Mouse (Mus musculus) inflammation-experienced regulatory T-cells, adult 16 weeks (primary cell): ENCODE data around the gene Ckb. TPM values are rescaled to one million over a fixed set of nuclear protein-coding genes. Genes with fewer than 3 reads are reported as not detected.

Source experiments
- polyA plus RNA-seq: library from polyadenylated mRNA; unstranded; fragments of 100-300 nt; shearing (Covaris generic); gene quantifications from one replicate; pipeline ENCODE4 v1.2.1, GENCODE M21; 2017

Gene Ckb
- 57.8 TPM for polyA plus RNA-seq

DNA sequence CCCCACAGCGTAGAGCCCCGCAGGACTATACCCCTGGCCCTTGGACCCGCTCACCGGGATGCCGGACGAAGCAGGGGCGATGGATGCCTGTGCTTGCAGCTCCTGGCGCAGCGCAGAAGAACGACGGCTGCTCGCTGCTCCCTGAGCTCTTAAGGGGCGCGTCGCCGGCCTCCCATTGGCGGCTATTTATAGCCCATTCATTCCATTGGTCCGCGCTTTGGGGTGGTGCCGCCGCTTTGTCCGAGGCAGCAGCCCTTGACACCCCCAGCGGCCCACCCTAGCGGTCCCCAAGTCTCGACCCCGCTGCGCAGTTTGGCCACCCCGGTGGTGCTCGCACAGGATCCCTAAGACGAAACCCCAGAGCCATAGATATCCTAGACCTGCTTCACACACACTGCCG is at the start of gene Ckb:
TSS of gene Ckb (minus strand) at position 163 of the 400 bp plus-strand sequence.

DNA sequence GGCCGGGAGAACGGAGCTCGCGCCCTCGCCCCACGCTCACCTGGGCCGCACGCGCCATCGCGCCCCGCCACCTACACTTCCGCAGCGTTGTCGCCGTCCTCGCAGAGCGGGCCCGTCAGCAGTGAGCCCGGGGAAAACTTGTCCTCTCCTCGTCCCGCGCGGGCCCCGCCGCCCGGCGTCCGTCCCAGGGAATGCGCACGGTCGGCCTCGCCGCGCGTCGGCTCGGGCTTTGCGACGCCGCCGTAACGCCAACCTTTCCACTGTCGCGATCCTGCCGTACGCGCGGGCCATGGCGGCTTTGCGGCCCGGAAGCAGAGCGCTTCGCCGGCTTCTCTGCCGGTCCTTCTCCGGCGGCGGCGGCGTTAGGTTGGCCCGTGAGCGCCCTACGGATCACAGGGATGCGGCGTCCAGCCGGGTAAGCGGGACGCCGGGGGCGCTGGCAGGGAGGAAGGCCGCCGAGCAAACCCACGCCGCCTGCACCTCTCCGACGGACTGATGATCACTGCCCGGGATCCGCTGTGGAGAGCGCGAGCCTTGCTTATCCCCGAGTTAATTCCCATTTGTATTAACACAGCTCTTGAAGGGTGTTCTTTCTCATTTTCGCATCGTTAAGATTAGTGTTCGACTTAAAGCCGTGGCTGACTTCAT is 41.0 kb upstream of the Ckb start, which contains the start of the genes Bag5 and Apopt1:
TSS of gene Bag5 (minus strand) at position 254 of the 648 bp plus-strand sequence.
TSS of gene Apopt1 (plus strand) at position 258 of the 648 bp plus-strand sequence.

DNA sequence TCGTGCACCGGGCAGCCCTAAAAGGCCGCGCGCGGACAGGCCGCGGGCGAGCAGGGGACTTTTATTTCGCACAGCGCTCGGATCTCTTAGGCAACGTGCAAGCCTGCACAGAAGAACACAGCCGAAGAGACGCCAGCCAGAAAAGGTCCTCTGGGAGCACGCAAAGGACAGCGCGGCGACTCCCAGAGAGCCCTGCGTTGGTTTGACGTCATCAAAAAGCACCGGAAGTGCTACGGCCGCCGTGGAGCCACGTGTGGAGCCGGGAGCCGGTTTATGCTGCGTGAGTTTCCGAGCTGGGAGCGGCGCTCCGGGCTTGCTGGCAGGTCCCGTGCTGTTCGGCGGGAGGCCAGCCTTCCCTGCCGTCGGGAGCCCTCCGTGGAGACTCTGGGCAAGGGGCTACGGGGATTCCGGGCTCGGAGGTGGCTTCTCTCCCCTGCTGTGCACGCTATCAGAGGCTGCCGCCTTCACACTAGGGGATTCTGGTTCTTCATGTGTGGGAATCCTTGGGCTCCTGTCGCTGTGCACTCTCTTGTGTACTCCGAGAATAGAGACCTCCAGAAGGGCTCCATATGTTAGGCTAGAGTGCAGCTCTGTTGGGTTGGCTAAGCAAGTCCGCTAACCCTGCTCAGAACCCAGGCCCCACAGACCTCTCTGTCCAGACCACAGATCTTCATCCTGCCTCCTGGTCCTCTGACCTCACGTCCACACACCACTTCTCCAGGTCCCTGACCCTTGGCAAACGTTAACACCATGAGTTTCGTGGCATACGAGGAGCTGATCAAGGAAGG is 5.9 kb upstream of the Ckb start, which contains the start of gene Trmt61a:
TSS of gene Trmt61a (plus strand) at position 224 of the 788 bp plus-strand sequence.

Other genes starting within 250 kb of the Ckb start
- 0.65 TPM for gene Tnfaip2, start 229.9 kb downstream of the Ckb start, polyA plus RNA-seq
- gene Gm266, start 186.5 kb downstream of the Ckb start, polyA plus RNA-seq, result not detected
- gene Eif5, start 134.3 kb downstream of the Ckb start, polyA plus RNA-seq, result 222 TPM
- gene Mark3, start 97.8 kb downstream of the Ckb start, polyA plus RNA-seq, result 14.7 TPM
- gene Trmt61a, start 5.8 kb upstream of the Ckb start, polyA plus RNA-seq, result 19.8 TPM
- gene Bag5, start 40.9 kb upstream of the Ckb start, polyA plus RNA-seq, result 46.0 TPM
- 54.1 TPM for gene Apopt1, start 40.9 kb upstream of the Ckb start, polyA plus RNA-seq
- gene Klc1, start 86.5 kb upstream of the Ckb start, polyA plus RNA-seq, result 23.4 TPM
- 5.6 TPM for gene Xrcc3, start 141.5 kb upstream of the Ckb start, polyA plus RNA-seq
- 9.8 TPM for gene Zfyve21, start 141.8 kb upstream of the Ckb start, polyA plus RNA-seq
- 4.3 TPM for gene Ppp1r13b, start 235.8 kb upstream of the Ckb start, polyA plus RNA-seq